Mouse (Mus musculus) neutrophil, adult 5-6 weeks (primary cell): Measurements from ENCODE around the gene March9. TPM values are rescaled to one million over a fixed set of nuclear protein-coding genes. Genes with fewer than 3 reads are reported as not detected.
"Not testable (repeated sequence)": the region's sequence is repeated elsewhere in the genome, so short reads cannot be mapped to it uniquely, and the experiment has no call there.

Source experiments
- ATAC-seq: fragments of 151-379, 151-347 bp; 2 replicates; pipeline ENCODE4 v1.8.0; 2017; ENCODE audit warnings: mild to moderate bottlenecking, moderate TSS enrichment; ENCODE audit not compliant: insufficient number of reproducible peaks, poor library complexity, low FRiP score, severe bottlenecking; ENCODE audit errors: extremely low read depth
- total RNA-seq: library from RNA; stranded (forward); fragments of 200-1000 nt; gene quantifications from 2 replicates; pipeline ENCODE4 v1.2.3, GENCODE M21; 2017

March9 gene
- total RNA-seq, 1 experiment from 2014 or later, result 1.9 TPM

GRCm38 (mm10) chr10:127080901-127081780 is 21.2 kb upstream of the March9 start:
- no peak for ATAC-seq

GRCm38 (mm10) chr10:127079665-127080391 is 19.8 kb upstream of the March9 start:
- ATAC-seq, result no peak

GRCm38 (mm10) chr10:127078677-127079575 is 18.9 kb upstream of the March9 start:
- ATAC-seq, result no peak

- ATAC-seq, result no peak
Measured at GRCm38 (mm10) chr10:127078001-127078676, 18.2 kb upstream of the March9 start.

- ATAC-seq, result no peak
Measured at GRCm38 (mm10) chr10:127077515-127077914, 17.5 kb upstream of the March9 start.

- ATAC-seq, result peak; percentile 78
Measured at GRCm38 (mm10) chr10:127076082-127076481, 16.1 kb upstream of the March9 start.

GRCm38 (mm10) chr10:127075651-127076050 is 15.7 kb upstream of the March9 start:
- ATAC-seq, result no peak

GRCm38 (mm10) chr10:127075080-127075479 is 15.1 kb upstream of the March9 start, which contains the start of gene Agap2:
Agap2 (plus strand) TSS chr10:127075284.
- ATAC-seq, result peak; percentile 82

GRCm38 (mm10) chr10:127073981-127074380 is 14.0 kb upstream of the March9 start:
- no peak for ATAC-seq

- ATAC-seq, result not testable (repeated sequence)
Measured at GRCm38 (mm10) chr10:127072969-127073368, 13.0 kb upstream of the March9 start.

- not testable (repeated sequence) for ATAC-seq
Measured at GRCm38 (mm10) chr10:127072270-127072669, 12.3 kb upstream of the March9 start.

- no peak for ATAC-seq
Measured at GRCm38 (mm10) chr10:127071203-127071602, 11.2 kb upstream of the March9 start.

GRCm38 (mm10) chr10:127070190-127071121 is 10.5 kb upstream of the March9 start, which contains the start of gene Tspan31:
Tspan31 (minus strand) TSS chr10:127070264.
- ATAC-seq, result peak; percentile 65

GRCm38 (mm10) chr10:127069281-127070189 is 9.6 kb upstream of the March9 start:
- 0 out of 2 replicates have a peak, but pooled peaks have one; percentile 8 for ATAC-seq

GRCm38 (mm10) chr10:127068360-127069038 is 8.5 kb upstream of the March9 start:
- ATAC-seq, result no peak

GRCm38 (mm10) chr10:127066519-127067018 is 6.6 kb upstream of the March9 start:
- ATAC-seq, result no peak
